Mouse (Mus musculus) retina, postnatal 7 days (tissue): ENCODE measurements around the gene Car6.

ENCODE experiments used
- DNase-seq: peaks from one replicate; pipeline ENCODE4 v3.0.0-alpha.2; 2012; ENCODE audit warnings: low read depth, low spot score

Gene Car6

DNA sequence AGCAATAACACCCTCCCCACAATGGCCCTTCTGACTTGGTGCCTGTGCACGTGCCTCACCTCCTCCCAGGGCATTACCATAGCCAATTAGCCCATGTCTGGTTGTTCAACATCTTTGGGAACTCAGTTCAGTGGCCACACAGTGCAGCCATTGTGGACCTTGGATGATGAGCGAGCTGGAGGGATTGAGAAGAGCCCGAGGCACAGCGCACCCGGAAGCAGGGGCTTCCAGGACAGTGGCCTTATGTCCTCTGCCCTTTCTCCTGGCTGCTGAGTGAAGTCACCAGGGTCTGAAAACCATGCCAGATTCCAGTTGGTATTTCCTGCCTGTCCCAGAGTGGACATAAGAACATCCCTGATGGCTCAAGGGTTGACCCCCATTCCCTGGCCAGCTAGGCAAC lies at the start of gene Car6:
TSS of gene Car6 (minus strand) at position 101 of the 400 bp plus-strand sequence.
- DNase-seq = no peak

DNA sequence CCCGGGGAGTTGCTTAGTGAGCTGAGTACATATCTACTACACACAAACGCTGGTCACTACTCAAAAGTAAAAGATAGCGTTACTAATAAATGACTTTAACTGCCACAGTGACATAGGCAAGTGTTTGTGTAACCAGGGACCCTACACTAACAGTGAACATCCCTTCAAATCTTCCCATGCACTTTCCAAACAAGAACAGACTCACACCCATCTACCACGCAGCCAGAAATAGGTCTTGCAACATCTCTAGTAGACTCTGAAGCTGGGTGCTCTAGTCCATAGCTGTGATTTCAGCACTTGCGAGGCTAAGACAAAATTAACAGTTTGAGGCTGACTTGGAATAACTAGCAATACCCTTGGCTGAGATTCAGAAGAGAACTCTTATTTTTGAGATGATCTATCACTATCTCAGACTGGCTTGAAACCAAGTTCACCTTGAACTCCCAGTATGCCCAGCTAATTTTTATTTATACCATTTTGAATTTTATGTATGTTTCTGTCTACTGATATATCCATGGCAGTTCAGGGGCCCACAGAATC lies 48.7 kb upstream of the Car6 start:
- no peak for DNase-seq

- DNase-seq = no peak
These were observed 47.8 kb upstream of the Car6 start for GRCm38 (mm10) chr4:150248917-150249316.

DNA sequence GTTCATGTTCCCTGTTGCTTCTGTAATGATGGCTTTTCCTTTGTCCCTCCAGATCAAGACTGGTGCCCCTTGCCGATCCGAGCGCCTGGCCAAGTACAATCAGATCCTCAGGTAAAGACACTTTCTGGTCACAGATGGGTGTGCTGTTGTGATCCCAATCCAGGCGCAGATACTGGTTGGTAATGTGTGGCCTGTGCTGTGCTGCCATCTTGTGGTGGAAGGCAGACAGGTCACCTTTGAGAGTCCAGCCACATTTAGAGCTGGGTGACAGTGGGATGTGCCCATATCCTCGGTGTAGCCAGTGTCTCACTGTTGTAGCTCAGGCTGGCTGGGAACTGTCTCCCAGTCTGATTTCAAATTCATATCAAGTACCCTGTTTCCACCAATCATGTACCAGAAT lies 46.9 kb upstream of the Car6 start:
- DNase-seq = peak; percentile 76

DNA sequence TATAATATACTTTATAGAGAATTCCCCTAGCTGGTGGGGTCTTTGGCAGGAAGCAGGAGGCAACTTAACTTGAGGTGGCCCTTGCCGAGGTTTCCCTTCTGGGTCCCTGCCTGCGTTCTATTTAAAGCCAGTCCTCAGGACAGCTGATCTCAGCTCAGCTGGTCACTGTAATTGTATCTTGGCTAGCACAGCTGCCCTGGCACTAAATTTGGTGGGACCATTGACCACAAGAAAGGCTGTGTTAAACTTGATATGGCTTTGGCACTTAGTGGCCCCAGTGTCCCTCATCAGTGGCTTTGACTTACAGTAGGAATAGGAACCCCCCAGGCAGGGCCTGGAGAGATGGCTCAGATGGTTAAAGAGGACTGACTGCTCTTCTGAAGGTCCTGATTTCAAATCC lies 44.7 kb upstream of the Car6 start:
- DNase-seq = no peak

DNA sequence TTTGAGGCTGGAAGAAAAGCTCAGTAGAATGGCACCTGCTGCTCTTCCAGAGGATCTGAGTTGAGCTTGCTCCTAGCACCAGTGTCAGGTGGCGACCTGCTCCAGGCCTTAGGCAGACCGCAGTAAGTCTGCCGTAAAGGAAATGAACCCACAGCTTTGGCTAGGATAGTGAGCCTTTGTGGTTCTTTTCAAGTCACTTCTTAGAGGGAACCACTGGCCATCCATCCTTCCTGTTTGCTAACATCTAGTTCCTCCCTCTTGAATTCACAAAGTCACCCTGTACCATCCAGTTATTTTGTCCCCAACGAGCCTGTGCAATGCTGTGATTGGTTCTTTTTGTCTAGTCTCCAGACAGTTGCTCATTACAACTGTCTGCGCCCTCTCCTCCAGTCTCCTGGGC lies 41.6 kb upstream of the Car6 start:
- no peak for DNase-seq

DNA sequence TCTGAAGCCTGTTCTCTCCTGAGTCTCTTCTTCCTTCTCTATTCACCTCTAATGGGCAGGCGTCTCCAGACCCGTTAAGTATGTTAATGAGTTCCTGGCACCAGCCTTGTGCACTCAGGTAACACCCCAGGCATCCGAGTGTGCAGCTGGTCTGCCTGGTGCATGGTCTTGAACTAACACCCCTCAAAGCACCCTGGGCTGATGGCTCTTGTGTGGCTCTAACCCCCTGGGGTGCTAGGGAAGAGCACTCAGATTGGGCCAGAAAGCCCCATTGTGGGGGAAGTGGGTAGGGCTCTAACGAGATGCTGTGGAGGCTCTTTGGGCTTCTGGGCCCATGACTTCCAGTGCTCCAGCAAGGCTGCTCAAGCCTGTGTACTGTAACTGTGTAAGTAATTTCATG lies 40.6 kb upstream of the Car6 start:
- DNase-seq = no peak

DNA sequence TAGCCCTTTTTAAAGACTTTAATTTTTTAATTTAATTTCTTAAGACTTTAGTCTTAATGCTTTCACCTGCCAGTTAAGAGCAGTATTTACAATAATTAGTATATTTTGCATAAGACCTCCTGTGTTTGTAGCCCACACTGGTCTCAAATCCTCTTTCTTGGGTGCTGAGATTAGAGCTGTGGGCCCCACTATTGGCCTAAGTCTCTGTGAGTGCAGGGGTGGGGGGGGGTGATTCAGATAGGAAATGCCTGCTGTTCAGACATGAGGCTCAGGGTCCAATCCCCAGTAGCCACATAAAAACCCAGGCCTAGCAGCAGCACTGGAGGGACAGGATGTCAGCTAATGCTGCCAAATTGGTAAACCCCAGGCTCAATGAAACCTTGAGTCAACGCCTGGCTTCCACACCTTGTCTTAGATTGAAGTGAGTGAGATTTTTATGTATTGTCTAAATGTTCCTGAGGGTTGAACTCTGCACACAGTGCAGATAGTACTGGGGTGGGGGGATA lies 39.3 kb upstream of the Car6 start:
- peak; percentile 59 for DNase-seq

- peak; percentile 92 for DNase-seq
These were observed 38.8 kb upstream of the Car6 start for GRCm38 (mm10) chr4:150239951-150240368.

GRCm38 (mm10) chr4:150239503-150239902 lies 38.4 kb upstream of the Car6 start:
- no peak for DNase-seq

DNA sequence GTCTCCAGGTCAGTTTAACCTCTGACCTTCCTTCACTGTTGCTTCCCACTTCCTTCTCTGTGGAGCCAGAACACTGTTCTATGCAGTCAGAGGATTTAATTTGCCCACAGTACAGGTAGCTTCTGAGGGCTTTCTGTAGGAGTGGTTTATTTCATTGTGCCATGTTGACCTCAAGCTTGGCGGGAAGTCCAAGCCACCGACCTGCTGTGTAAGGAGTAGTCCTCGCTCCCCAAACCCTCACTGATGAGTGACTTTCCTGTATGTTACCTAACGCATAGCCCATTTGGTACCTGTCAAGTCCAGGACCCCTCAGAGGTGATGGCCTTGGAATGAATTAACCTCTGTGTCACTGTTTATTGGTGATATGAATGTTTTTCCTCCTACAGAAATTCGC lies 38.0 kb upstream of the Car6 start:
- DNase-seq = no peak

DNA sequence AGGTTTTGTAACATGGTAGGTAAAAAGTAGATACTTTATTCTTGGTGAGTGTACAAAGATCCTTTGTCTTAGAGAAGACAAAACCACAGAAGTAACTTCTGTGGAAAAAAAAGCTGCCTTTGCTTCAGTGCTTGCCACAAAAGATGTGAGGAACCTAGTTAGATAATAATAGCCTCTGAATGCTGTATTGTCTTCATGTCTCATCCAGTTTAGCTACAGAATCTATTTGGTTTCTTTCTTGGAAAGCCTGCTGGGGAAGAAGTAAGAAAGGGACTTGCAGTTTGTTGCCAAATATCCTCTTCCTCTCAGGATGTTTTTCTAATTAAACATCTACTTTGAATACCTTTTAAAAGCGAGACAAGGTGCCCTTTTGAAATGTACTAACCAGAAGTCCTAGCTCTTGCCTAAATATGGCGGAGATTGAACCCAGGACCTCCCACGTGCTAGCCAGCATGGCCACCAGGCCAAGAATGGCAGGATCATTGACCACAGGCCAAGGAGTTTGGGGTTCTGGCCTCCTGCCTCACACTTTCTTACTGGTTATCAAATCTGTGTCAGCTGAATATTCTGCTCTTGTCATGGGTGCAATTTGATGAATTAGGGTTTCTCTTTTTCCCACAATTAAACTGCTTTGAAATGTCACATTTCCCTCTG lies 37.4 kb upstream of the Car6 start:
- no peak for DNase-seq

- no peak for DNase-seq
These were observed 36.7 kb upstream of the Car6 start for GRCm38 (mm10) chr4:150237636-150238361.

- DNase-seq = peak; percentile 98
These were observed 35.7 kb upstream of the Car6 start, which contains the start of gene Eno1 for GRCm38 (mm10) chr4:150236521-150237481. Eno1 (plus strand) TSS chr4:150236721.

GRCm38 (mm10) chr4:150236031-150236430 lies 34.9 kb upstream of the Car6 start:
- DNase-seq = no peak

GRCm38 (mm10) chr4:150235585-150235984 lies 34.5 kb upstream of the Car6 start:
- no peak for DNase-seq

- DNase-seq = no peak
These were observed 33.6 kb upstream of the Car6 start for GRCm38 (mm10) chr4:150234599-150235327.

DNA sequence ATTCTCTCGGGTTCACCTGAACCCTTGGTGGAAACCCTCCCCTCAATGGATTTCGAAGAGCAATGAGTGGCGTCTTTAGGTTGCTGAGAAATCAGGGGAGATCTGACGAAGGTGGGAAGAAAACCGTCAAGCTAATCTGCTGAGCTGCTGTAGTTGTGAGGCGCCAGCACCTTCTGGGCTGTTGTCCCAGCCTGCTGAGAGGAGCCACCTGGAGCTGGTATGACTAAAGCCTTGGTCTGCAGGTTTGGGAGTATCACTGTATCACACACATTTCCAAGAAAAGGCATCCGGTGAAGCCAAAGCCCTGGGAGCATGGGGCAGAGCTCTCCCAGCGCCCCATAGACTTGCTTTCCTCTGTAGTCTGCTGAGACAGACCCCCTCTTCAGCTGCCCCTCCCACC lies 30.7 kb upstream of the Car6 start:
- DNase-seq = no peak

DNA sequence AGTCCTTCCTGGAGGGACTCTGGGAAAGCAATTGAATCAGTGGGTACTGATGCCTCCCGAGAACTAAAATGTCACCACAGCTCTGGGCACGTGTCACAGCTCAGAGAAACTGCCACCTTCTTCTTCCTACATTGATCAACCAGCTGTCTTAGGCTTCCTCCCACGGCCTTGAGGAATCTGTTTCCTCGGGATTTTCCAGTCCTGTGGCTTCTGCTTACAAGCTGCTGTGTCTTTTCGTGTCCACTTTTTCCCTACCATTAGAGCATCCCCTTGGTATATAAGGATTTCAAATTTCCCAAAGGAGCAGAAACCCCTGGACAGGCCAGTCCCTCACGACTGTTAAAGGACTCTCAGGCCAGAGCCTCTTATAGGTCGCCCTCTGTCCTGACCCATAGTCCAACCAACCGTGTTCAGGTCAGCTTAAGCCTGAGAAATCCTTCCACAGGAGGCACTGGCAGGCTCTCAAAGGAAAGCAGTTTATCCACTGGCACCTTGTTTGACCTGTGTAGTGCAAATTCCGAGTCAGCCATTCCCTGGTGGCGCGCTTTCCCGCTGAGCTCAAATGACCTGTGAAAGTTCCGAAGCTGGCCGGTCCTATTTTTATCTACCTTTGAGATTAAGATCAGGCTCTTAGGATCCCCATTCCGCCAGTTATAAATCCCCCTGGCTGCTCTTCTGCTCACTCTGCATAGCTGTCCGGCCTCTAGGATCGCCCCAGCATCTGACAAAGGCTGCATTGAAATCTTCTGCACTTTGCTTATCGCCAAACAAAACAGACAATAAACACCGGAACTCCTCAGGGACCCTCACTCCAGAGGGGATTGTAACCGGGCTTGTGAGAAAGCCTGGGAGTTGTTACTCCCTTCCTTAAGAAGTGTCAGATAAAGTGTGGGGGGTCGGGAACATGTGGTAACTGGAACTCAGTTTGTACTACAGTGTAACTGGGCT lies 29.6 kb upstream of the Car6 start:
- no peak for DNase-seq
